Mouse (Mus musculus): ENCODE measurements at regions not wholly inside any gene's neighbourhood (a gene's known extent, or its start where the extent isn't known, plus 50 kb on each side); places are given as distances from the start of the nearest gene placed in this dataset.

- no peak overlapping the region for H3K4me2 ChIP-seq (ENCODE audit: insufficient read depth, low read depth, poor library complexity, severe bottlenecking)
- dilution Hi-C loops (cut with MboI; ENCODE audit: extremely low pct_ligation_motif_present, extremely low pct_unique_long_range_greater_than_20kb, low sequenced_read_pairs), result no loop called here
- TF ChIP-seq ZNF384 (IDR thresholded peaks at IDR 0.05; ENCODE audit: low read depth, low read length), result no peak
- TF ChIP-seq NRF1 (IDR thresholded peaks at IDR 0.05; ENCODE audit: low read depth, low read length), result no peak
- TF ChIP-seq MAFK (IDR thresholded peaks at IDR 0.05; ENCODE audit: insufficient replicate concordance, low read length), result no peak
- no peak for TF ChIP-seq TCF12 (IDR thresholded peaks at IDR 0.05; ENCODE audit: low read depth, low read length)
- TF ChIP-seq ELF1 (IDR thresholded peaks at IDR 0.05; ENCODE audit: low read depth, low read length), result no peak
- TF ChIP-seq MAZ (IDR thresholded peaks at IDR 0.05; ENCODE audit: low read depth, low read length), result no peak
- TF ChIP-seq MXI1 (IDR thresholded peaks at IDR 0.05; ENCODE audit: low read depth, low read length), result no peak
- TF ChIP-seq USF1 (IDR thresholded peaks at IDR 0.05; ENCODE audit: low read depth, low read length), result no peak
- no peak for TF ChIP-seq NELFE (IDR thresholded peaks at IDR 0.05; ENCODE audit: low read depth, low read length)
- no peak for TF ChIP-seq POLR2AphosphoS2 (IDR thresholded peaks at IDR 0.05; ENCODE audit: low read depth, low read length)
- no peak for TF ChIP-seq RAD21 (IDR thresholded peaks at IDR 0.05; ENCODE audit: low read depth, low read length)
- no peak for TF ChIP-seq UBTF (IDR thresholded peaks at IDR 0.05; ENCODE audit: low read depth, low read length)
- TF ChIP-seq JUND (conservative IDR thresholded peaks at IDR 0.05; ENCODE audit: low read depth, low read length), result no peak
- TF ChIP-seq CHD1 (IDR thresholded peaks at IDR 0.05; ENCODE audit: low read depth, low read length), result no peak
- no peak for TF ChIP-seq RCOR1 (conservative IDR thresholded peaks at IDR 0.05; ENCODE audit: low read depth, low read length)
- no peak for TF ChIP-seq GABPA (IDR thresholded peaks at IDR 0.05; ENCODE audit: insufficient replicate concordance, low read depth, low read length)
- TF ChIP-seq BHLHE40 (IDR thresholded peaks at IDR 0.05; ENCODE audit: low read depth, low read length), result no peak
- TF ChIP-seq HCFC1 (IDR thresholded peaks at IDR 0.05; ENCODE audit: low read depth, low read length), result no peak
- no peak for TF ChIP-seq MAX (IDR thresholded peaks at IDR 0.05; ENCODE audit: low read length)
- no peak for TF ChIP-seq POLR2A (IDR thresholded peaks at IDR 0.05; ENCODE audit: low read depth, low read length)
Measured at GRCm38 (mm10) chr12:26815771-26816170, 346.8 kb downstream of the Cmpk2 start.

GRCm38 (mm10) chr12:26810565-26811177, 341.7 kb downstream of the Cmpk2 start:
- Histone ChIP-seq H3K4me2 (ENCODE audit: insufficient read depth, low read depth, poor library complexity, severe bottlenecking) (no peak overlapping the region), H3K4me3 (replicated peaks in 1 of 3; ENCODE audit: low read depth in 2 of 3, low read length in 2 of 3, poor library complexity in 1 of 3) (no peak overlapping the region), H3K4me1 (ENCODE audit: control insufficient read depth in 1 of 2, insufficient read depth in 2 of 2) (peaks cover 0 to 15% of the 10 kb centered on the region in 2 experiments; a peak in 1 of 4 replicates), H3K27ac (ENCODE audit: insufficient read depth, low read depth) (no peak overlapping the region), H3K79me2 (replicated peaks; ENCODE audit: control insufficient read depth, extremely low read depth, insufficient read depth, poor library complexity, severe bottlenecking) (no peaks in the 10 kb centered on the region), H3K27me3 (replicated peaks) (no peaks in the 10 kb centered on the region), H3K36me3 (replicated peaks in 1 of 2; ENCODE audit: control insufficient read depth in 1 of 2, insufficient read depth in 1 of 2, low read length in 1 of 2) (no peaks in the 10 kb centered on the region), H3K9ac (ENCODE audit: insufficient read depth, low read depth) (no peak overlapping the region), H3K9me3 (replicated peaks; ENCODE audit: low read length) (no peaks in the 10 kb centered on the region)
- dilution Hi-C loops (cut with MboI; ENCODE audit: extremely low pct_ligation_motif_present, extremely low pct_unique_long_range_greater_than_20kb, low sequenced_read_pairs) (no loop called here), in situ Hi-C loops (cut with MboI; ENCODE audit: low pct_ligation_motif_present, low pct_unique_long_range_greater_than_20kb, low sequenced_read_pairs) (no loop called here)
- no peak for TF ChIP-seq ZMIZ1 (IDR thresholded peaks at IDR 0.05; ENCODE audit: low read depth, low read length)
- TF ChIP-seq USF1 (IDR thresholded peaks at IDR 0.05; ENCODE audit: low read depth, low read length), result no peak
- no peak for TF ChIP-seq E2F4 (IDR thresholded peaks at IDR 0.05; ENCODE audit: insufficient replicate concordance, low read depth, low read length)
- TF ChIP-seq MAFK (IDR thresholded peaks at IDR 0.05; ENCODE audit: insufficient replicate concordance, low read length), result no peak
- TF ChIP-seq HCFC1 (IDR thresholded peaks at IDR 0.05; ENCODE audit: low read depth, low read length), result no peak
- TF ChIP-seq GABPA (IDR thresholded peaks at IDR 0.05; ENCODE audit: insufficient replicate concordance, low read depth, low read length), result no peak
- TF ChIP-seq JUN (IDR thresholded peaks at IDR 0.05; ENCODE audit: insufficient read depth, low read depth, low read length), result no peak
- no peak for DNase-seq (ENCODE audit: extremely low read depth)

More at GRCm38 (mm10) chr12:26815771-26816170, 346.8 kb downstream of the Cmpk2 start:
- no peaks in the 10 kb centered on the region for H3K79me2 ChIP-seq (replicated peaks; ENCODE audit: control insufficient read depth, extremely low read depth, insufficient read depth, poor library complexity, severe bottlenecking)
- no peaks in the 10 kb centered on the region for H3K9me3 ChIP-seq (replicated peaks; ENCODE audit: low read length)
- H3K27ac ChIP-seq (ENCODE audit: insufficient read depth, low read depth), result no peak overlapping the region
- H3K4me3 ChIP-seq (replicated peaks in 1 of 3; ENCODE audit: low read depth in 2 of 3, low read length in 2 of 3, poor library complexity in 1 of 3), result no peak overlapping the region
- in situ Hi-C loops (cut with MboI; ENCODE audit: low pct_ligation_motif_present, low pct_unique_long_range_greater_than_20kb, low sequenced_read_pairs), result no loop called here
- H3K27me3 ChIP-seq (replicated peaks), result no peaks in the 10 kb centered on the region
- H3K9ac ChIP-seq (ENCODE audit: insufficient read depth, low read depth), result no peak overlapping the region
- DNase-seq (ENCODE audit: extremely low read depth), result no peak
- no peaks in the 10 kb centered on the region for H3K36me3 ChIP-seq (replicated peaks in 1 of 2; ENCODE audit: control insufficient read depth in 1 of 2, insufficient read depth in 1 of 2, low read length in 1 of 2)
- H3K4me1 ChIP-seq (ENCODE audit: control insufficient read depth in 1 of 2, insufficient read depth in 2 of 2), result peaks cover 0 to 7% of the 10 kb centered on the region in 2 experiments; a peak in 1 of 4 replicates
